Mouse (Mus musculus) cerebellum, adult 18-20 months (tissue): Measurements from ENCODE around the gene Plekhh3.

Experiments used
- DNase-seq, 2 experiments: peaks; one replicate each; pipeline ENCODE4 v3.0.0; 2021

Gene Plekhh3

GRCm38 (mm10) chr11:101186526-101187247, 15.5 kb upstream of the Plekhh3 start:
- peak; percentile 64 to 71 for DNase-seq

GRCm38 (mm10) chr11:101185441-101185840, 14.3 kb upstream of the Plekhh3 start:
- DNase-seq = peak in 1 of 2 experiments; percentile 20

GRCm38 (mm10) chr11:101184984-101185383, 13.8 kb upstream of the Plekhh3 start:
- DNase-seq = peak in 1 of 2 experiments; percentile 31

- peak; percentile 49 to 52 for DNase-seq
Measured at GRCm38 (mm10) chr11:101182771-101183517, 11.8 kb upstream of the Plekhh3 start.

GRCm38 (mm10) chr11:101181961-101182360, 10.8 kb upstream of the Plekhh3 start:
- no peak for DNase-seq

GRCm38 (mm10) chr11:101180846-101181740, 9.9 kb upstream of the Plekhh3 start:
- DNase-seq = peak; percentile 76 to 78

GRCm38 (mm10) chr11:101180261-101180660, 9.1 kb upstream of the Plekhh3 start:
- peak in 1 of 2 experiments; percentile 33 for DNase-seq

- DNase-seq = peak; percentile 65 to 77
Measured at GRCm38 (mm10) chr11:101179306-101179705, 8.2 kb upstream of the Plekhh3 start.

- peak; percentile 42 to 55 for DNase-seq
Measured at GRCm38 (mm10) chr11:101178061-101179058, 7.2 kb upstream of the Plekhh3 start.

GRCm38 (mm10) chr11:101176933-101177773, 6.0 kb upstream of the Plekhh3 start:
- peak; percentile 92 to 94 for DNase-seq

- peak; percentile 81 to 82 for DNase-seq
Measured at GRCm38 (mm10) chr11:101176117-101176691, 5.1 kb upstream of the Plekhh3 start.

- DNase-seq = peak; percentile 77 to 83
Measured at GRCm38 (mm10) chr11:101175636-101176116, 4.5 kb upstream of the Plekhh3 start.

- peak; percentile 60 to 62 for DNase-seq
Measured at GRCm38 (mm10) chr11:101174851-101175628, 3.9 kb upstream of the Plekhh3 start, which contains the start of gene Ccr10. Gene Ccr10 (minus strand): TSS chr11:101175443.

GRCm38 (mm10) chr11:101174389-101174745, 3.2 kb upstream of the Plekhh3 start:
- peak; percentile 50 to 71 for DNase-seq

- peak; percentile 62 to 83 for DNase-seq
Measured at GRCm38 (mm10) chr11:101173631-101174388, 2.7 kb upstream of the Plekhh3 start.

- DNase-seq = peak; percentile 55 to 62
Measured at GRCm38 (mm10) chr11:101173112-101173511, 2.0 kb upstream of the Plekhh3 start.

- DNase-seq = no peak
Measured at GRCm38 (mm10) chr11:101172434-101172815, 1.3 kb upstream of the Plekhh3 start.

- DNase-seq = peak; percentile 83
Measured at GRCm38 (mm10) chr11:101171721-101172433, 726 bp upstream of the Plekhh3 start.
